Comparison of ENCODE assay signal across 8 mouse cellular contexts in the genomic region with DNA sequence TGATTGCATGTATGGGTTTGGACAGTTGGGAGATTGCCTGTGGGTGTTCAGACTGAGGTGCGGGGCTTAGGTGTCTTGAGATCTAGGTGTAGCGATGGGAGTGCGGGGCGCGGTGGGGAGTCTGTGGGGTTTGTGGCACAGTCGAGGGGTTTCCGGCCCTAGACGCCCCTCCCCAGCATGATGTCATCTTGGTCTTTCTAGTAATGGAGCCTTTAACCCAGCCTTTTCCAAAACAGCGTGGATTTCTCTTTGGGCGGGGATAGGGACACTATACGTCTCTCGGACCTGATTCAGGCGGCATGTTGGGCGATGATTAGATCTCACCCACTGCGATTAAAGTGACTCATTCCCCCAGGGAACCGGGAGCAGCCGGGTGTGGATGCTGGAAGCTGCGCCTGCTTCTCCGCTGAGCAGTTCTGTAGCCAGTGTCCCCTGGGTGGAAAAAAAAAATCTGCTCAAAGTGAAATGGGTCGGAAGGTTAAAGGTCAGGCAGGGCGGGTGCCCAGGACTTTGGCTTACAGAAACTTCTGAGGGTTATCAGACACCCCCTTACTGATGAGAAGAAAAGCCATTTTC. TPM values are rescaled to one million over a fixed set of nuclear protein-coding genes. Genes with fewer than 3 reads are reported as not detected.
DNase-seq lines count a peak whose midpoint lies in the region; ATAC-seq and TF ChIP-seq lines count a peak whose summit lies in the region.

No protein-coding gene starts in this region.

- peaks cover 5% of the 10 kb centered on the region; the same call in 1 of the 2 replicates for H3K36me3 ChIP-seq in heart, embryonic 12.5 days
- H3K36me3 ChIP-seq in kidney, embryonic 15.5 days: peaks cover 9% of the 10 kb centered on the region; the same call in 1 of the 2 replicates
- H3K36me3 ChIP-seq in liver, embryonic 12.5 days: peaks cover 31% of the 10 kb centered on the region
- no peaks in the 10 kb centered on the region for H3K36me3 ChIP-seq in neural tube, embryonic 14.5 days (ENCODE audit: control insufficient read depth, insufficient read depth, low read length)

- peak overlapping the region; percentile 95 for H3K9ac ChIP-seq in heart, embryonic 12.5 days
- peak overlapping the region; percentile 99 for H3K9ac ChIP-seq in kidney, embryonic 15.5 days
- peak overlapping the region; percentile 99 for H3K9ac ChIP-seq in liver, embryonic 12.5 days
- peak overlapping the region; percentile 95 for H3K9ac ChIP-seq in neural tube, embryonic 14.5 days (replicated peaks; ENCODE audit: low read depth, low read length)

- H3K4me2 ChIP-seq in heart, embryonic 12.5 days: peak overlapping the region; percentile 81
- H3K4me2 ChIP-seq in kidney, embryonic 15.5 days: peak overlapping the region; percentile 89
- peak overlapping the region; percentile 90 for H3K4me2 ChIP-seq in liver, embryonic 12.5 days
- H3K4me2 ChIP-seq in neural tube, embryonic 14.5 days (ENCODE audit: low read depth, low read length): peak overlapping the region; percentile 49

- no peak for TF ChIP-seq CTCF in embryonic fibroblast, embryonic 13.5 days (IDR thresholded peaks at IDR 0.05; ENCODE audit: borderline replicate concordance, insufficient read depth, low read length)

- ATAC-seq in CD4-positive, CD25-positive, alpha-beta regulatory T cell, adult 4 months: peak; percentile 51
- ATAC-seq in heart, embryonic 12.5 days (ENCODE audit: insufficient number of reproducible peaks, low FRiP score): 0 out of 2 replicates have a peak, but pooled peaks have one; percentile 11
- ATAC-seq in kidney, embryonic 15.5 days (replicated peaks; ENCODE audit: low FRiP score): peak; percentile 20
- no peak for ATAC-seq in liver, embryonic 12.5 days
- ATAC-seq in neural tube, embryonic 14.5 days (ENCODE audit: low read depth): peak; percentile 29

- peak overlapping the region; percentile 83 for H3K4me3 ChIP-seq in embryonic fibroblast, embryonic 13.5 days (ENCODE audit: insufficient read depth, low read length)
- H3K4me3 ChIP-seq in heart, embryonic 12.5 days: peak overlapping the region; percentile 85
- H3K4me3 ChIP-seq in kidney, embryonic 15.5 days (replicated peaks): peak overlapping the region; percentile 99
- peak overlapping the region; percentile 99 for H3K4me3 ChIP-seq in liver, embryonic 12.5 days
- H3K4me3 ChIP-seq in neural tube, embryonic 14.5 days (ENCODE audit: low read depth, low read length): peak overlapping the region; percentile 100

- H3K9me3 ChIP-seq in heart, embryonic 12.5 days (replicated peaks): no peaks in the 10 kb centered on the region
- H3K9me3 ChIP-seq in kidney, embryonic 15.5 days (replicated peaks): no peaks in the 10 kb centered on the region
- no peaks in the 10 kb centered on the region for H3K9me3 ChIP-seq in liver, embryonic 12.5 days (replicated peaks)
- no peaks in the 10 kb centered on the region for H3K9me3 ChIP-seq in neural tube, embryonic 14.5 days (ENCODE audit: control insufficient read depth, low read length)

- no peaks in the 10 kb centered on the region for H3K27me3 ChIP-seq in heart, embryonic 12.5 days (replicated peaks)
- peaks cover 3% of the 10 kb centered on the region; the same call in 1 of the 2 replicates for H3K27me3 ChIP-seq in kidney, embryonic 15.5 days
- H3K27me3 ChIP-seq in liver, embryonic 12.5 days (replicated peaks): no peaks in the 10 kb centered on the region
- no peaks in the 10 kb centered on the region; the same call in 1 of the 2 replicates for H3K27me3 ChIP-seq in neural tube, embryonic 14.5 days (ENCODE audit: control insufficient read depth, insufficient read depth, low read length)

- peaks cover 15% of the 10 kb centered on the region for H3K4me1 ChIP-seq in embryonic fibroblast, embryonic 13.5 days (ENCODE audit: control insufficient read depth, insufficient read depth, low read length)
- H3K4me1 ChIP-seq in heart, embryonic 12.5 days (replicated peaks): peaks cover 44% of the 10 kb centered on the region
- peaks cover 41% of the 10 kb centered on the region for H3K4me1 ChIP-seq in kidney, embryonic 15.5 days
- H3K4me1 ChIP-seq in liver, embryonic 12.5 days: peaks cover 89% of the 10 kb centered on the region
- peaks cover 21% of the 10 kb centered on the region for H3K4me1 ChIP-seq in neural tube, embryonic 14.5 days (ENCODE audit: control insufficient read depth, insufficient read depth, low read length)

- DNase-seq in adrenal gland, postnatal 36 days: peak; percentile 46 to 75
- DNase-seq in thymus, postnatal 14 days: peak; percentile 71

- WGBS in heart, embryonic 12.5 days: under 1% methylated on average over 21 of the region's 21 CpGs
- under 1% methylated on average over 21 of the region's 21 CpGs for WGBS in kidney, embryonic 15.5 days
- WGBS in liver, embryonic 12.5 days (ENCODE audit: insufficient replicate concordance): 2% methylated on average over 21 of the region's 21 CpGs
- 1% methylated on average over 21 of the region's 21 CpGs for WGBS in neural tube, embryonic 14.5 days

- H3K27ac ChIP-seq in embryonic fibroblast, embryonic 13.5 days (ENCODE audit: insufficient read depth, low read length): peak overlapping the region; percentile 49
- H3K27ac ChIP-seq in heart, embryonic 12.5 days (ENCODE audit: poor library complexity, severe bottlenecking): peak overlapping the region; percentile 74
- H3K27ac ChIP-seq in kidney, embryonic 15.5 days: peak overlapping the region; percentile 92
- H3K27ac ChIP-seq in liver, embryonic 12.5 days: peak overlapping the region; percentile 98
- peak overlapping the region; percentile 85; the same call in 1 of the 2 replicates for H3K27ac ChIP-seq in neural tube, embryonic 14.5 days (ENCODE audit: low read depth, low read length)

- TF ChIP-seq POLR2A in embryonic fibroblast, embryonic 13.5 days (IDR thresholded peaks at IDR 0.05; ENCODE audit: low read depth, low read length): peak; percentile 33

RNA-seq across cellular contexts. Expression of a gene that starts 1.0 kb away (rescaled TPM):
- 10 to 100 TPM; 16.6 to 17.1 TPM for polyA plus RNA-seq in CD4-positive, CD25-positive, alpha-beta regulatory T cell, adult 4 months (2017; shearing (Covaris generic))
- total RNA-seq in adrenal gland, postnatal 36 days (2021): 10 to 100 TPM; 57.5 to 75.9 TPM
- polyA plus RNA-seq in embryonic fibroblast, embryonic 13.5 days (2011; ENCODE audit: insufficient read length, low read depth, missing spikeins): 128 TPM in 2 replicates
- 70.2 and 70.7 TPM in 2 replicates for polyA plus RNA-seq in heart, embryonic 12.5 days (2016; fragmentation: Nextera tagmentation; extraction: Ambion mirVana)
- polyA plus RNA-seq in kidney, embryonic 15.5 days (2015; fragmentation: Nextera tagmentation; extraction: Ambion mirVana): 77.9 and 87.8 TPM in 2 replicates
- polyA plus RNA-seq in liver, embryonic 12.5 days (2016; fragmentation: Nextera tagmentation; extraction: Ambion mirVana): 91.6 and 92.0 TPM in 2 replicates
- polyA plus RNA-seq in neural tube, embryonic 14.5 days (2014; fragmentation: Nextera tagmentation; extraction: Ambion mirVana): 98.5 and 125 TPM in 2 replicates

RNA-seq across cellular contexts. Expression of a gene that starts 23.3 kb away (rescaled TPM):
- polyA plus RNA-seq in CD4-positive, CD25-positive, alpha-beta regulatory T cell, adult 4 months (2017; shearing (Covaris generic)): 10 to 100 TPM; 21.9 to 23.4 TPM
- 10 to 100 TPM; 57.4 to 58.5 TPM for total RNA-seq in adrenal gland, postnatal 36 days (2021)
- polyA plus RNA-seq in embryonic fibroblast, embryonic 13.5 days (2011; ENCODE audit: insufficient read length, low read depth, missing spikeins): 45.8 and 48.7 TPM in 2 replicates
- 35.9 and 38.6 TPM in 2 replicates for polyA plus RNA-seq in heart, embryonic 12.5 days (2016; fragmentation: Nextera tagmentation; extraction: Ambion mirVana)
- 39.7 and 45.0 TPM in 2 replicates for polyA plus RNA-seq in kidney, embryonic 15.5 days (2015; fragmentation: Nextera tagmentation; extraction: Ambion mirVana)
- polyA plus RNA-seq in liver, embryonic 12.5 days (2016; fragmentation: Nextera tagmentation; extraction: Ambion mirVana): 32.0 and 32.7 TPM in 2 replicates
- 46.0 and 52.4 TPM in 2 replicates for polyA plus RNA-seq in neural tube, embryonic 14.5 days (2014; fragmentation: Nextera tagmentation; extraction: Ambion mirVana)
